Mouse (Mus musculus): ENCODE measurements at regions not wholly inside any gene's neighbourhood (a gene's known extent, or its start where the extent isn't known, plus 50 kb on each side); places are given as distances from the start of the nearest gene placed in this dataset.

DNA sequence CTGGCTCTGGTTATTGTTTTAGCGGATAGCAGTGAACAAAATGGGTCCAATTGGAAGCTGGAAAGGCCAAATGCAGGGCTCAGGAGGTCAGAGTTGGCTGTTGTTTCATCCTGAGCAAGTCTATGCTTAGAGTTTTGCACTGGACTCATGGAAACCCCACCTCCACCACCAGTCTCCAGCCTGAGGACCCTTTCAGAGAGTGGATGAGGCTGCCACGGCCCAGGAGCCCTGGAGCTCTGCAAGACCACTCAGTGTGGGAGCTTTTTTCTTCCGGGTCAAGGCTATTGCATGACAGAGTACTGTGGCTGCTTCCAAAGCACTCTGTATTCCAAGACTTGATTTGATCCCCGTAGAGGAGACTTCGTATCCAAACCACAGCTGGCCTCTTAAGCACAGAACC, 79.2 kb downstream of the Sox9 start:
- dilution Hi-C loops (cut with MboI; ENCODE audit: extremely low pct_ligation_motif_present, extremely low pct_unique_long_range_greater_than_20kb, low sequenced_read_pairs) (no loop called here), in situ Hi-C loops (cut with MboI; ENCODE audit: low pct_ligation_motif_present, low pct_unique_long_range_greater_than_20kb, low sequenced_read_pairs) (no loop called here)
- Histone ChIP-seq H3K27me3 (replicated peaks) (no peaks in the 10 kb centered on the region), H3K9me3 (replicated peaks; ENCODE audit: low read length) (peaks cover 5% of the 10 kb centered on the region), H3K4me3 (replicated peaks in 1 of 3; ENCODE audit: low read depth in 2 of 3, low read length in 2 of 3, poor library complexity in 1 of 3) (no peak overlapping the region), H3K9ac (ENCODE audit: insufficient read depth, low read depth) (no peak overlapping the region), H3K79me2 (replicated peaks; ENCODE audit: control insufficient read depth, extremely low read depth, insufficient read depth, poor library complexity, severe bottlenecking) (no peaks in the 10 kb centered on the region), H3K36me3 (replicated peaks in 1 of 2; ENCODE audit: control insufficient read depth in 1 of 2, insufficient read depth in 1 of 2, low read length in 1 of 2) (no peaks in the 10 kb centered on the region), H3K4me1 (ENCODE audit: control insufficient read depth in 1 of 2, insufficient read depth in 2 of 2) (no peaks in the 10 kb centered on the region), H3K4me2 (ENCODE audit: insufficient read depth, low read depth, poor library complexity, severe bottlenecking) (no peak overlapping the region), H3K27ac (ENCODE audit: insufficient read depth, low read depth) (no peak overlapping the region)
- TF ChIP-seq GABPA (IDR thresholded peaks at IDR 0.05; ENCODE audit: insufficient replicate concordance, low read depth, low read length) (no peak), TBP (conservative IDR thresholded peaks at IDR 0.05; ENCODE audit: low read depth, low read length) (no peak)
- no peak for DNase-seq (ENCODE audit: extremely low read depth)

DNA sequence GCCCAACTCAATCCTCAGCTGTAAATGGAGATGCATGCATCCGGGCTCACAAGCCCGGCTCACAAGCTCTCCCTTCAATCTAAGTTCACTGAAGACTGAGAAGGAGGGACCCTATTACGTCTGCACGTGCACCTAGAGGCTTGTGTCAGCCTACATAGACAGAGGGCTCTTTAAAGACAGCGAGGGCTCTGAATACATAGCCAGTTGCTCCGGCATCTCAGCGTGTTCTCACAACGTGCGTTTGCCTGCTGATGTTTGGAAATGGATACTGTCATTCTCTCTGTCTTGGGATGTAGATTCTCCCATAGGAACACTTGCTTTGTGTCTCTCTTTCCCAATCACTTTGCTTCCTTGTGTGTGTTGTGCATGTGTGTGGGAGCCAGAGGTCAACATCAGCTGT, 83.8 kb downstream of the Sox9 start:
- no peaks in the 10 kb centered on the region for H3K79me2 ChIP-seq (replicated peaks; ENCODE audit: control insufficient read depth, extremely low read depth, insufficient read depth, poor library complexity, severe bottlenecking)
- DNase-seq (ENCODE audit: extremely low read depth) = no peak
- peaks cover 0 to 5% of the 10 kb centered on the region in 2 experiments; a peak in 2 of 4 replicates for H3K4me1 ChIP-seq (ENCODE audit: control insufficient read depth in 1 of 2, insufficient read depth in 2 of 2)
- H3K27ac ChIP-seq (ENCODE audit: insufficient read depth, low read depth) = no peak overlapping the region
- no peak overlapping the region for H3K9ac ChIP-seq (ENCODE audit: insufficient read depth, low read depth)
- in situ Hi-C loops (cut with MboI; ENCODE audit: low pct_ligation_motif_present, low pct_unique_long_range_greater_than_20kb, low sequenced_read_pairs) (no loop called here), dilution Hi-C loops (cut with MboI; ENCODE audit: extremely low pct_ligation_motif_present, extremely low pct_unique_long_range_greater_than_20kb, low sequenced_read_pairs) (no loop called here)
- H3K4me3 ChIP-seq (replicated peaks in 1 of 3; ENCODE audit: low read depth in 2 of 3, low read length in 2 of 3, poor library complexity in 1 of 3) = no peak overlapping the region
- no peaks in the 10 kb centered on the region for H3K9me3 ChIP-seq (replicated peaks; ENCODE audit: low read length)
- no peak overlapping the region for H3K4me2 ChIP-seq (ENCODE audit: insufficient read depth, low read depth, poor library complexity, severe bottlenecking)
- H3K36me3 ChIP-seq (replicated peaks in 1 of 2; ENCODE audit: control insufficient read depth in 1 of 2, insufficient read depth in 1 of 2, low read length in 1 of 2) = no peaks in the 10 kb centered on the region
- no peak for TF ChIP-seq POLR2AphosphoS2 (IDR thresholded peaks at IDR 0.05; ENCODE audit: low read depth, low read length)
- no peak for TF ChIP-seq ZC3H11A (IDR thresholded peaks at IDR 0.05; ENCODE audit: low read depth, low read length)
- TF ChIP-seq MXI1 (IDR thresholded peaks at IDR 0.05; ENCODE audit: low read depth, low read length) = no peak
- TF ChIP-seq MYC (IDR thresholded peaks at IDR 0.05; ENCODE audit: low read depth, low read length) = no peak
- no peak for TF ChIP-seq MAX (IDR thresholded peaks at IDR 0.05; ENCODE audit: low read length)
- TF ChIP-seq JUN (IDR thresholded peaks at IDR 0.05; ENCODE audit: insufficient read depth, low read depth, low read length) = no peak
- no peak for TF ChIP-seq ZNF384 (IDR thresholded peaks at IDR 0.05; ENCODE audit: low read depth, low read length)
- TF ChIP-seq TBP (conservative IDR thresholded peaks at IDR 0.05; ENCODE audit: low read depth, low read length) = no peak
- no peak for TF ChIP-seq MAFK (IDR thresholded peaks at IDR 0.05; ENCODE audit: insufficient replicate concordance, low read length)
- no peak for TF ChIP-seq POLR2A (IDR thresholded peaks at IDR 0.05; ENCODE audit: low read depth, low read length)
- TF ChIP-seq ELF1 (IDR thresholded peaks at IDR 0.05; ENCODE audit: low read depth, low read length) = no peak
- TF ChIP-seq SMC3 (IDR thresholded peaks at IDR 0.05; ENCODE audit: low read depth, low read length) = no peak
- TF ChIP-seq E2F4 (IDR thresholded peaks at IDR 0.05; ENCODE audit: insufficient replicate concordance, low read depth, low read length) = no peak
- no peak for TF ChIP-seq USF2 (conservative IDR thresholded peaks at IDR 0.05; ENCODE audit: low read depth, low read length)
- no peak for TF ChIP-seq ZMIZ1 (IDR thresholded peaks at IDR 0.05; ENCODE audit: low read depth, low read length)
- TF ChIP-seq USF1 (IDR thresholded peaks at IDR 0.05; ENCODE audit: low read depth, low read length) = no peak
- no peak for TF ChIP-seq IRF4 (IDR thresholded peaks at IDR 0.05; ENCODE audit: low read depth, low read length)
- no peak for TF ChIP-seq CTCF (conservative IDR thresholded peaks at IDR 0.05 in 1 of 2, IDR thresholded peaks at IDR 0.05 in 1 of 2; ENCODE audit: low read depth in 2 of 2, low read length in 2 of 2)
- TF ChIP-seq NRF1 (IDR thresholded peaks at IDR 0.05; ENCODE audit: low read depth, low read length) = no peak
- H3K27me3 ChIP-seq (replicated peaks) = no peaks in the 10 kb centered on the region
